Mouse (Mus musculus): ENCODE measurements around the gene Ncaph2.

Ncaph2 gene

DNA sequence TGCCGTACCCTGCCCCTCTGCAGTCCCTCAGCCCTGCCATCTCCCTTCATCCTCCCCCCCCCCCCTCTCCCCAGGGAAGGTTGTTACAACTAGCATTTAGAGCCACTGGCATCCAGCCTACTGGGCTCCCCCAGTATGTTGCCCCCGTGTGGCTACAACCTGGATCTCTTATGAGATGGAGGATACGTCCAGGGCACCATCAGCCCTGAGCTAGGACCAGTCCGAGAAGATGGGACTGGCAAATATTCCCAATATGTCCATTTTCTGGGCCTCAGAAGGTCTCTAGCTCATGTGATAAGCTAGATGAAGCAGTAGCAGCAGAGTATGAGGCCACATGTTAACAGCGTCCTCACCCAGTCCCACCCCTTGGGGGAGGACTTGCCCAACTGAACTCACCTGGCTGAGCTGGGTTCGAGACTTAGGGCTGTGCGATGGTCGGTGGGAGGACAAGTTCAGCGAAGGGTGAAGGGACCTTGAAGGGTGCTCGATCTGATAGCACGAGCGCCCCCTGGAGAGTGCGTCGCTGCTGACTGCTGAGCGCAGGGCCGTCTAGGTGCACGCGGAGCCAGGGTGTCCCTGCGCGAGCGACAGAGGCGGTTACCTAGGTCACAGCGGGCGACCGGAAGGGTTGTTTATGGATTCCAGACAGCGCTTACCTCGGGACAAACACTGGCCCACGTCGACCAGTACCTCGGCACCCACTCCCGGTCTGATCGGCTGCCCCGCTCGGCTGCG lies 17.7 kb downstream of the Ncaph2 start:
- peak overlapping the region; percentile 88 for H3K4me3 ChIP-seq (replicated peaks; ENCODE audit: low read length)
- H3K4me1 ChIP-seq (replicated peaks; ENCODE audit: low read depth, low read length) = peaks cover 84% of the 10 kb centered on the region
- TF ChIP-seq CTCF (conservative IDR thresholded peaks at IDR 0.05; ENCODE audit: low read length) (no peak; the same call in 1 of the 2 replicates), POU5F1 (IDR thresholded peaks at IDR 0.05; ENCODE audit: borderline replicate concordance, low read length) (no peak), NANOG (IDR thresholded peaks at IDR 0.05; ENCODE audit: borderline replicate concordance, low read length) (no peak)
- no peaks in the 10 kb centered on the region for H3K9me3 ChIP-seq (ENCODE audit: low read length)
- peaks cover 50% of the 10 kb centered on the region for H3K36me3 ChIP-seq (ENCODE audit: insufficient read depth, low read length)
- H3K27me3 ChIP-seq (ENCODE audit: insufficient read depth, low read length) = peaks cover 19% of the 10 kb centered on the region

DNA sequence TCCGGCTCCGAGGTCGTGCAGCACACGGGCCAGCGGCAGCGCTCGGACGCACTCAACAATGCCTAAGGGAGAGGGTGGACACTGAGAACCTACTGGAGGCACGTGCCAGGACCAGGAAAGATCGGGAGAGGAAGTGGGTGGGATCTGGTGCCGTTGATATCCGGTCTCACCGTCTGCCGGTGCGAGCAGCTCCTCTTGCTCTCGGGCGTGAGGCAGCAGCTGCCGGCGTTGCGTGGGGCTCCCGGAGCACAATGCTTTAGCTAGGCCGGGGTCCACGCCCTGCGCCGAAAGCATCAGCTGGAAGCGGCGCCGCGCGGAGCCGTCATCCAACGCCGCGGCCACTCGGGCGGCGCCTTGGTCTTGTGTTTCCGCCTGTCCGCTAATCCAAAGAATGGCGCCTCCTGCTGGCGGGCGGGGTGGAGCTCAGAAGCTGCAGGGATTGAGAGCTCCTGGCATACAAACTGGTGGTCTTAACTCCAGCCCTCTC lies 18.3 kb downstream of the Ncaph2 start, which contains the start of gene Sco2:
Gene Sco2, minus strand, starts transcription at position 85 of the 487 bp plus-strand sequence.
- Histone ChIP-seq H3K4me3 (replicated peaks; ENCODE audit: low read length) (peak within 1 kb of the TSS; percentile 88), H3K4me1 (replicated peaks; ENCODE audit: low read depth, low read length) (peaks cover 84% of the 10 kb centered on the region)
- TF ChIP-seq NANOG (IDR thresholded peaks at IDR 0.05; ENCODE audit: borderline replicate concordance, low read length) = no peak
- TF ChIP-seq POU5F1 (IDR thresholded peaks at IDR 0.05; ENCODE audit: borderline replicate concordance, low read length) = no peak
- peak; percentile 54 for TF ChIP-seq CTCF (conservative IDR thresholded peaks at IDR 0.05; ENCODE audit: low read length)

DNA sequence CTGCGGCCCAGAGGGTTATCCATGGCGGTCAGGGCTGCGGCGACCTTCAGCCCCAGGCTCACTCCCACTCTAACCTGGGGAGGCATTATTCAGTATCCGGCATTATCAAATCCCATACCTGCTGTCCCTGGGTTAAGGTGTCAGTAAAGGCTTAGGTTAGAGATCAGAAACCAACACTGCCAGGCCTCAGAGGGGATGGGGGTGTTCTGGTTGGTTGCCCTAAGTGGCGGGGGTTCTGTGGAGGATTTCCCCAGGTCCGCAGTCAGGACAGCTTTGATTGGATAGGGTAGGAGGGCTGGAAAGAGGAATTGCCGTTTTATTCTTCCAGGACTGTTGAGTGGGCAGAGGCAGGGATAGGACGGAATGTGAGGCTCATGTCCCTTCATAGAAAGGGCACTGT lies 18.8 kb downstream of the Ncaph2 start:
- Histone ChIP-seq H3K9me3 (ENCODE audit: low read length) (no peaks in the 10 kb centered on the region), H3K4me3 (replicated peaks; ENCODE audit: low read length) (peak overlapping the region; percentile 88), H3K36me3 (ENCODE audit: insufficient read depth, low read length) (peaks cover 39% of the 10 kb centered on the region), H3K4me1 (replicated peaks; ENCODE audit: low read depth, low read length) (peaks cover 84% of the 10 kb centered on the region), H3K27me3 (ENCODE audit: insufficient read depth, low read length) (peaks cover 30% of the 10 kb centered on the region)
- no peak for TF ChIP-seq CTCF (conservative IDR thresholded peaks at IDR 0.05; ENCODE audit: low read length)
- TF ChIP-seq POU5F1 (IDR thresholded peaks at IDR 0.05; ENCODE audit: borderline replicate concordance, low read length) = no peak
- TF ChIP-seq NANOG (IDR thresholded peaks at IDR 0.05; ENCODE audit: borderline replicate concordance, low read length) = no peak

More for the DNA sequence above, 18.3 kb downstream of the Ncaph2 start, which contains the start of gene Sco2:
- H3K9me3 ChIP-seq (ENCODE audit: low read length) = no peaks in the 10 kb centered on the region
- peaks cover 25% of the 10 kb centered on the region for H3K27me3 ChIP-seq (ENCODE audit: insufficient read depth, low read length)
- peaks cover 44% of the 10 kb centered on the region for H3K36me3 ChIP-seq (ENCODE audit: insufficient read depth, low read length)

DNA sequence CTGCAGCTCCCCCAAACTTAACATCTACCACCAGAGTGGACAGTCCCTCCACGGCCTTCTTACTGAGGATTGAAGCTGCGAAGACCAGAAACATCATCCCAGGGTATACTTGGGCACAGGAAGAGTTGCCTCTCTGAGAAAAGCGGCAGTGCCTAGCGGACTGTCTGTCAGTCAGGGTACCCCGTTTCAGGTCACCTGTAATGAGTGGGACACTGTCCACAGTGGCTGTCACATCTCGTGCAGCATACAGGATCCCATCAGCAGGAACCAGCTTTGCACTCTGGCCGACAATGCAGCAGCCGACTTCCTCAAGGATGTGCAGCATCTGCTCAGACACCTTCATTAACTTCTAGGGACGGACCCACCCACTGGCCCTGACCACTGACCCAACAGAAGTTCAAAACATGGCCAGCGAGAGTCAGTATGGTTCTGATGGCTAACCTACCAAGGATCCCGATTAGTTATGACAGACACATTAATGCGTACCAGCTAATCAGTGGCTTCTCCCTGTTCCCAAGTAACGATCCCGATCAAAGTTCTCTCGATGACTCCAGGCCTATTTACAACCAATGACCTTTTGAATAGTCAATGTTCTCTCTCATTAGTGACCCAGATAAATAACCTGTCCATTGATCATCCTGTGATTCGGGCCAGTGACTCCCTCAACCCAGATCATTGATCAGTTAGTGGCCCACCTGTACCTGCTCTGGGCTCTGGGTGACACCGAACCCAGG lies 19.4 kb downstream of the Ncaph2 start:
- TF ChIP-seq NANOG (IDR thresholded peaks at IDR 0.05; ENCODE audit: borderline replicate concordance, low read length) (no peak), CTCF (conservative IDR thresholded peaks at IDR 0.05; ENCODE audit: low read length) (no peak), POU5F1 (IDR thresholded peaks at IDR 0.05; ENCODE audit: borderline replicate concordance, low read length) (no peak)
- Histone ChIP-seq H3K36me3 (ENCODE audit: insufficient read depth, low read length) (peaks cover 33% of the 10 kb centered on the region), H3K4me3 (replicated peaks; ENCODE audit: low read length) (peak overlapping the region; percentile 88), H3K9me3 (ENCODE audit: low read length) (no peaks in the 10 kb centered on the region), H3K27me3 (ENCODE audit: insufficient read depth, low read length) (peaks cover 35% of the 10 kb centered on the region), H3K4me1 (replicated peaks; ENCODE audit: low read depth, low read length) (peaks cover 82% of the 10 kb centered on the region)

DNA sequence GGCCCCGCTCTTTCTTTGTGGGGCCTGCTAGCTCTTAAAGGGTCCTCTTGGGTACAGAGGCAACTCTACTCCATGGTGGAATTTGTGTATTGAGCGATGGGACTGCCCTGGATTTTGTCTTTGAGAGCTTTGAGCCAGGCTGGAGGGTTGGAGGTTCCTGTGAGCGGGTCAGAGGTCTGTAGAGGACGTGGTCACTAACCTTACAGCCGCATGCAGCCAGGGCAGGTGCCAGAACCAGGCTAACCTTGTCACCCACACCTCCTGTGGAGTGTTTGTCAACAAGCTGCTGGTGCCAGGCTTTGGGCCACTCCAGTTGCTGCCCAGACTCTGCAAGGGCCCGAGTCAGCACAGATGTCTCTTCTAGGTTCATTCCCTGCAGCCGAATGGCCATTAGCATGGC lies 20.5 kb downstream of the Ncaph2 start:
- Histone ChIP-seq H3K36me3 (ENCODE audit: insufficient read depth, low read length) (peaks cover 22% of the 10 kb centered on the region), H3K9me3 (ENCODE audit: low read length) (no peaks in the 10 kb centered on the region), H3K4me3 (replicated peaks; ENCODE audit: low read length) (no peak overlapping the region), H3K27me3 (ENCODE audit: insufficient read depth, low read length) (peaks cover 43% of the 10 kb centered on the region), H3K4me1 (replicated peaks; ENCODE audit: low read depth, low read length) (peaks cover 72% of the 10 kb centered on the region)
- TF ChIP-seq NANOG (IDR thresholded peaks at IDR 0.05; ENCODE audit: borderline replicate concordance, low read length) (no peak), CTCF (conservative IDR thresholded peaks at IDR 0.05; ENCODE audit: low read length) (no peak), POU5F1 (IDR thresholded peaks at IDR 0.05; ENCODE audit: borderline replicate concordance, low read length) (no peak)

DNA sequence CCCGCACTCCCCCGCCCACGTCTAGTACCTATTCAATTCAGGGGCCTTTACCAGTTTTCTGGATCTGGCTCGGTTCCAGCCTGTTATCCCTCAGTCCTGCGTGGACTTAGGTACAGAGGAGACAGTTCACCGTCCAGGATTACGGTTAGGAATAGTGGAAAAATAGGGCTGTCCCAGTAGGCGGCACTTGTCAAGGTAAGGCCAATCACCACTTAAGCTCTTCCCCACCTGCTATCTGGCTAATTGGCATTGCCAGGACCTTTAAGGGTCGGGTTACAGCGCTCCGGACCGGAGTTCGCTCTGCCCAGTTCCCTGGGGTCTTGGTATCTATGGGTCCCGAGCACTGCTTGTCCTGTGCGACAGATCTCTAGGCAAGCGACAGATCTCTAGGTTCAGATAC lies 21.4 kb downstream of the Ncaph2 start, which contains the start of gene Tymp:
Gene Tymp, minus strand, starts transcription at position 83 of the 400 bp plus-strand sequence.
- no peak for TF ChIP-seq CTCF (conservative IDR thresholded peaks at IDR 0.05; ENCODE audit: low read length)
- no peak for TF ChIP-seq POU5F1 (IDR thresholded peaks at IDR 0.05; ENCODE audit: borderline replicate concordance, low read length)
- no peak for TF ChIP-seq NANOG (IDR thresholded peaks at IDR 0.05; ENCODE audit: borderline replicate concordance, low read length)
- Histone ChIP-seq H3K36me3 (ENCODE audit: insufficient read depth, low read length) (peaks cover 13% of the 10 kb centered on the region), H3K9me3 (ENCODE audit: low read length) (no peaks in the 10 kb centered on the region), H3K4me3 (replicated peaks; ENCODE audit: low read length) (peak within 1 kb of the TSS; percentile 76), H3K4me1 (replicated peaks; ENCODE audit: low read depth, low read length) (peaks cover 63% of the 10 kb centered on the region), H3K27me3 (ENCODE audit: insufficient read depth, low read length) (peaks cover 48% of the 10 kb centered on the region)

DNA sequence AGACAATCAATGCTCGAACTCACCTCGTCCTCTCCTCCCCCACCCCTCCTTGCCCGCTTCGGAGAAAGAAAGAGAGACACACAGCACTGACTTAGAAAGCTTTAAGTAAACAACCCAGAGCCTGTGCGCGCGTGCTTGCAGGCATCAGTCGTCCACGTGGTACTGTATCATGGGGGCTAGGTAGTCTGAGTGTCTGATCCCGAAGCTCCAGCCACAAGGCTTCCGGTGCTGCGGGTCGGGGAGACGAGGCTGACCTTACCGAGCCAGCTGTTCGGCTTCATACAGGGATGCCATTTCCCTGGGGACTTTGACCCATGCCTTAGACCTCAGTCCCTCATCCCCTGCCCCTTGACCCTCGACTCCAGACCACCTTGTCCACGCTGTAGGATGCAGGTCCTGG lies 21.8 kb downstream of the Ncaph2 start:
- peak overlapping the region; percentile 76; the same call in 1 of the 2 replicates for H3K4me3 ChIP-seq (replicated peaks; ENCODE audit: low read length)
- TF ChIP-seq CTCF (conservative IDR thresholded peaks at IDR 0.05; ENCODE audit: low read length) (no peak), POU5F1 (IDR thresholded peaks at IDR 0.05; ENCODE audit: borderline replicate concordance, low read length) (no peak), NANOG (IDR thresholded peaks at IDR 0.05; ENCODE audit: borderline replicate concordance, low read length) (no peak)
- H3K4me1 ChIP-seq (replicated peaks; ENCODE audit: low read depth, low read length) = peaks cover 59% of the 10 kb centered on the region
- H3K27me3 ChIP-seq (ENCODE audit: insufficient read depth, low read length) = peaks cover 52% of the 10 kb centered on the region
- no peaks in the 10 kb centered on the region for H3K9me3 ChIP-seq (ENCODE audit: low read length)
- peaks cover 9% of the 10 kb centered on the region for H3K36me3 ChIP-seq (ENCODE audit: insufficient read depth, low read length)
